Mouse (Mus musculus): ENCODE measurements around the gene Dtymk. TPM values are rescaled to one million over a fixed set of nuclear protein-coding genes. Genes with fewer than 3 reads are reported as not detected.

Gene Dtymk
- polyA plus RNA-seq, 1 experiment from 2014 or later, result 233 TPM

DNA sequence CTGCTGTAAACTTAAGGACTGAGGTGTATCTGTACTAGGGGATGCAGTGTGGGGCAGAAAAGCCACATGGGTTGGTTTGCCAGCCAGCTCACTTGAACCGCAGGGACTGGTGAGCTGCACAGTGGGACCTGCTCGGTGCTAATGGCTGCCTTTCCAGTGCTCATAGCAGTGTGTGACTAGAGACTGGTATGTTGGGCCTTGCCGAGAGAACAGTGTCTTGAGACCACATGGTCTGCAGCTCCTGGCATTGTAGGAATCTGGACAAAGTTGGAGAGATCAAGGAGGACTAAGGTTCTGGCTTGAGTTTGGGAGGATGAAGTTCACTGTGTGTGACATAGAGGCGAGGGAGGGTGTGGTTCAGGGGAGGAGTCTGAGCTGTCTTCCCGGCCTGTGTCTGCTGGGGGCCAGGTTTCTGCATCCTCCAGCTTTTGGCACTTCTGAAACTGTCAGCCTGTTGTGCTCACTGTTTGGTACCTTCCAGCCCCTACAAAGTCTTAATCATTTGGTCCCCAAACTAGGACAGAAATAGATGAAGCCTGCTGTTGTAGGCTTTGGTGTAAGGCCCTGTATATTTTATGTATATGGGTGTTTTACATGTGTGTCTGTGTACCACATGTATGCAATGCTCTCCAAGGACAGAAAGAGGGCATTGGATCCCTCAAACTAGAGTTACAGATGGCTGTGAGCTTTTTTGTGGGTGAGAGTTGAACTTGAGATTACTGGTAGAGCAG is 3.7 kb upstream of the Dtymk start:
- 79% methylated on average over 5 of the region's 5 CpGs for WGBS
- ATAC-seq (ENCODE audit: low FRiP score, low TSS enrichment), result no peak
- Histone ChIP-seq H3K27me3 (ENCODE audit: insufficient read depth, low read length) (no peaks in the 10 kb centered on the region), H3K4me2 (replicated peaks; ENCODE audit: low read depth, low read length) (no peak overlapping the region), H3K9ac (replicated peaks; ENCODE audit: low read length) (no peak overlapping the region), H3K4me3 (ENCODE audit: low read length) (no peak overlapping the region), H3K9me3 (ENCODE audit: low read length) (no peaks in the 10 kb centered on the region), H3K36me3 (ENCODE audit: insufficient read depth, low read length) (peaks cover 26% of the 10 kb centered on the region), H3K27ac (ENCODE audit: low read length) (no peak overlapping the region), H3K4me1 (ENCODE audit: insufficient read depth, low read length) (peaks cover 30% of the 10 kb centered on the region)

DNA sequence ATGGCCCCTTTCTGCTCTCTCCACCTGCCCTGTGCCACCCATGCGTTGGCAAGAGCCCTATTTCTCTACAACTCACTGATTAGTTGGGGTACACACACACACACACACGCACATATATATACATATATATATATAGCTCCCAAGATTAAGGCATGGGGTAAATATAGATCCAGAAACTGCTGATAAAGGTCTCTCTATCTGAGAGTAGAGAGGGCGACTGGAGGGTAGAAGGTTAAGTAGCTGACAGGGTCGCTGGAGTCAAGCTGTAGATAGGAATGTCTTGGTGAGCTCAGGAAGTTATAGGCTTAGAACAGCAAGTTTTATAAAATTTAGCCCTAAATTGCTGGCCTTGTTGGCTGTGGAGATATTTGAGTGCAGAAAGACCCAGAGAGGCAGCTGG is 3.1 kb upstream of the Dtymk start:
- 78% methylated on average over 4 of the region's 4 CpGs for WGBS
- H3K9ac ChIP-seq (replicated peaks; ENCODE audit: low read length), result 0 out of 2 replicates have a peak overlapping the region, but pooled peaks have one; percentile 85
- no peak for ATAC-seq (ENCODE audit: low FRiP score, low TSS enrichment)

GRCm38 (mm10) chr1:93803556-93804507 is 2.1 kb upstream of the Dtymk start, which contains the start of gene Ing5:
TSS of gene Ing5 (plus strand) at chr1:93803965.
- Histone ChIP-seq H3K9ac (replicated peaks; ENCODE audit: low read length) (peak within 1 kb of the TSS; percentile 85), H3K4me2 (replicated peaks; ENCODE audit: low read depth, low read length) (peak within 1 kb of the TSS; percentile 65), H3K4me3 (ENCODE audit: low read length) (peak within 1 kb of the TSS; percentile 81), H3K36me3 (ENCODE audit: insufficient read depth, low read length) (peaks cover 21% of the 10 kb centered on the region), H3K27me3 (ENCODE audit: insufficient read depth, low read length) (no peaks in the 10 kb centered on the region), H3K9me3 (ENCODE audit: low read length) (no peaks in the 10 kb centered on the region), H3K4me1 (ENCODE audit: insufficient read depth, low read length) (peaks cover 30% of the 10 kb centered on the region), H3K27ac (ENCODE audit: low read length) (peak within 1 kb of the TSS; percentile 98)
- ATAC-seq (ENCODE audit: low FRiP score, low TSS enrichment), result peak; percentile 94
- WGBS, result under 1% methylated on average over 79 of the region's 94 CpGs

More for the DNA sequence above, 3.1 kb upstream of the Dtymk start:
- H3K4me2 ChIP-seq (replicated peaks; ENCODE audit: low read depth, low read length), result peak overlapping the region; percentile 65
- H3K4me3 ChIP-seq (ENCODE audit: low read length), result peak overlapping the region; percentile 81
- H3K36me3 ChIP-seq (ENCODE audit: insufficient read depth, low read length), result peaks cover 21% of the 10 kb centered on the region
- H3K27me3 ChIP-seq (ENCODE audit: insufficient read depth, low read length), result no peaks in the 10 kb centered on the region
- no peaks in the 10 kb centered on the region for H3K9me3 ChIP-seq (ENCODE audit: low read length)
- H3K27ac ChIP-seq (ENCODE audit: low read length), result no peak overlapping the region
- H3K4me1 ChIP-seq (ENCODE audit: insufficient read depth, low read length), result peaks cover 30% of the 10 kb centered on the region

DNA sequence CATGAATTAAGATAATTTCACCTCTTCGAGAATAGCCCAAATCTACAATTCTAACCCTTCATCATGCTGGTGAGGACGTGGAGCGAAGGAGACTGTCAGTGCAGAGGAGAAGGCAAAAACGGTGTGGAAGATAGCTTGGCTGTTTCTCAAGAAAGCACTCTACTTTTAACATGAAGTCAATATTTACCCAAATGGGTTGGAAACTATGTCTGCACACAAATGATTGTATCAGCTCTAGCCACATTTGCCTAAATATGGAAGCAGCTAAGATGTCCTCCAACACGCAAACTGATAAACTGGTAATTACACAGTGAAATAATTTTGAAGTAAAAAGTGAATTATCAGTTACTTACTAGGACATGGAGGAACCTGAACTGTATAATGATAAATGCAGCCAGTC is 1.0 kb upstream of the Dtymk start:
- H3K27ac ChIP-seq (ENCODE audit: low read length), result peak overlapping the region; percentile 90; the same call in 1 of the 2 replicates
- ATAC-seq (ENCODE audit: low FRiP score, low TSS enrichment), result no peak

GRCm38 (mm10) chr1:93800670-93801503 is 847 bp downstream of the Dtymk start:
- Histone ChIP-seq H3K4me2 (replicated peaks; ENCODE audit: low read depth, low read length) (peak overlapping the region; percentile 78), H3K36me3 (ENCODE audit: insufficient read depth, low read length) (peaks cover 28% of the 10 kb centered on the region), H3K4me3 (ENCODE audit: low read length) (peak overlapping the region; percentile 78), H3K9ac (replicated peaks; ENCODE audit: low read length) (peak overlapping the region; percentile 87), H3K27me3 (ENCODE audit: insufficient read depth, low read length) (no peaks in the 10 kb centered on the region), H3K9me3 (ENCODE audit: low read length) (no peaks in the 10 kb centered on the region), H3K4me1 (ENCODE audit: insufficient read depth, low read length) (peaks cover 33% of the 10 kb centered on the region), H3K27ac (ENCODE audit: low read length) (peak overlapping the region; percentile 85)
- ATAC-seq (ENCODE audit: low FRiP score, low TSS enrichment), result no peak
- 72% methylated on average over 21 of the region's 21 CpGs for WGBS

More for the DNA sequence above, 1.0 kb upstream of the Dtymk start:
- peak overlapping the region; percentile 65 for H3K4me2 ChIP-seq (replicated peaks; ENCODE audit: low read depth, low read length)
- no peak overlapping the region for H3K9ac ChIP-seq (replicated peaks; ENCODE audit: low read length)
- H3K27me3 ChIP-seq (ENCODE audit: insufficient read depth, low read length), result no peaks in the 10 kb centered on the region
- peaks cover 21% of the 10 kb centered on the region for H3K36me3 ChIP-seq (ENCODE audit: insufficient read depth, low read length)
- H3K4me3 ChIP-seq (ENCODE audit: low read length), result peak overlapping the region; percentile 81; the same call in 1 of the 2 replicates
- peaks cover 32% of the 10 kb centered on the region for H3K4me1 ChIP-seq (ENCODE audit: insufficient read depth, low read length)
- no peaks in the 10 kb centered on the region for H3K9me3 ChIP-seq (ENCODE audit: low read length)
- WGBS, result 88% methylated on average over 5 of the region's 5 CpGs

DNA sequence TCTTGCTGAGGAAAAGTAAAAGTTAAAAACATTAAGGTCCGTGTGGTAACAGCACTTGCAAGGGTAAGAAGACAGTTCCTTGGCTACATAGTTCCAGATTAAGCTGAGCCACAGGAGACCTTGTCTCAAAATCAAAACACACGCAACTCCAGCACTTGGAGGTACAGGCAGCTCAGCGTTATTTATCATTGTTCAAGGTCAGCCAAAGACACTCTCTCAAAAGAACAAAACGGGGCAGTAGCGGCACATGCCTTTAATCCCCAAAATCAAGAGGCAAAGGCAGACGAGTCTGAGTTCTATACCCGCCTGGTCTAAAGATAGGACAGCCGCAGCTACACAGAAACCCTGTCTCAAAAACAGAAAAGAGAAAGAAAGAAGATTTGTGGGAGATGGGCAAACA is 5.8 kb downstream of the Dtymk start:
- 0 out of 2 replicates have a peak, but pooled peaks cover 2% of the 10 kb centered on the region for H3K9me3 ChIP-seq (ENCODE audit: low read length)
- no peak overlapping the region for H3K27ac ChIP-seq (ENCODE audit: low read length)
- no peak overlapping the region for H3K4me3 ChIP-seq (ENCODE audit: low read length)
- H3K36me3 ChIP-seq (ENCODE audit: insufficient read depth, low read length), result peaks cover 69% of the 10 kb centered on the region
- ATAC-seq (ENCODE audit: low FRiP score, low TSS enrichment), result no peak
- no peaks in the 10 kb centered on the region for H3K27me3 ChIP-seq (ENCODE audit: insufficient read depth, low read length)
- no peak overlapping the region for H3K9ac ChIP-seq (replicated peaks; ENCODE audit: low read length)
- H3K4me2 ChIP-seq (replicated peaks; ENCODE audit: low read depth, low read length), result no peak overlapping the region
- WGBS, result 85% methylated on average over 8 of the region's 8 CpGs
- H3K4me1 ChIP-seq (ENCODE audit: insufficient read depth, low read length), result peaks cover 7% of the 10 kb centered on the region; the same call in 1 of the 2 replicates

DNA sequence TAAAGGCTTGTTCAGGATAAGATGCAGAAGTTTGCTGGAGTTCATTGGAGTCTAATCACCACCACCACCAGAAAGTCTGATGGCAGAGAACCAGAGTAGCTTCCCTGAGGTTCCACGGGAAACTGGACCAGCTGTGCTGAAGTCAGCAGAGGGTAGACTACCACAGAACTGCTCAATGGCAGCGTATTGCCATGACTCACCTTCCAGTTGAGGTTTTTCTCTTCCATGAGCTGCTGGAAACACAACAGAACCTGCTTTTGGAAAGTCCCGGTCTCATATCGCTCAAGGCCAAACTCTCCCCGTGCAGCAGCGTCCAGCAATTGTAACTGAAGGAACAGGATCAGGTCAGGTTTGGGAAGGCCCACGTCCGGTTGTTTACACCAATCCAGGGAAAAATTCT is 7.2 kb downstream of the Dtymk start:
- 0 out of 2 replicates have a peak, but pooled peaks cover 2% of the 10 kb centered on the region for H3K9me3 ChIP-seq (ENCODE audit: low read length)
- H3K36me3 ChIP-seq (ENCODE audit: insufficient read depth, low read length), result peaks cover 70% of the 10 kb centered on the region
- H3K4me2 ChIP-seq (replicated peaks; ENCODE audit: low read depth, low read length), result no peak overlapping the region
- no peaks in the 10 kb centered on the region for H3K27me3 ChIP-seq (ENCODE audit: insufficient read depth, low read length)
- 95% methylated on average over 8 of the region's 8 CpGs for WGBS
- H3K27ac ChIP-seq (ENCODE audit: low read length), result no peak overlapping the region
- no peak for ATAC-seq (ENCODE audit: low FRiP score, low TSS enrichment)
- H3K4me3 ChIP-seq (ENCODE audit: low read length), result no peak overlapping the region
- H3K4me1 ChIP-seq (ENCODE audit: insufficient read depth, low read length), result 0 out of 2 replicates have a peak, but pooled peaks cover 3% of the 10 kb centered on the region
- no peak overlapping the region for H3K9ac ChIP-seq (replicated peaks; ENCODE audit: low read length)

- Histone ChIP-seq H3K4me2 (replicated peaks; ENCODE audit: low read depth, low read length) (no peak overlapping the region), H3K36me3 (ENCODE audit: insufficient read depth, low read length) (peaks cover 73% of the 10 kb centered on the region), H3K27me3 (ENCODE audit: insufficient read depth, low read length) (no peaks in the 10 kb centered on the region), H3K9me3 (ENCODE audit: low read length) (0 out of 2 replicates have a peak, but pooled peaks cover 2% of the 10 kb centered on the region), H3K9ac (replicated peaks; ENCODE audit: low read length) (no peak overlapping the region), H3K27ac (ENCODE audit: low read length) (no peak overlapping the region), H3K4me1 (ENCODE audit: insufficient read depth, low read length) (no peaks in the 10 kb centered on the region), H3K4me3 (ENCODE audit: low read length) (no peak overlapping the region)
- no peak for ATAC-seq (ENCODE audit: low FRiP score, low TSS enrichment)
- WGBS, result 89% methylated on average over 2 of the region's 2 CpGs
Measured at GRCm38 (mm10) chr1:93786912-93787311, 14.8 kb downstream of the Dtymk start.

GRCm38 (mm10) chr1:93776686-93777085 is 25.0 kb downstream of the Dtymk start:
- WGBS, result 92% methylated on average over 5 of the region's 5 CpGs
- Histone ChIP-seq H3K4me2 (replicated peaks; ENCODE audit: low read depth, low read length) (no peak overlapping the region), H3K9ac (replicated peaks; ENCODE audit: low read length) (no peak overlapping the region), H3K9me3 (ENCODE audit: low read length) (no peaks in the 10 kb centered on the region), H3K36me3 (ENCODE audit: insufficient read depth, low read length) (peaks cover 68% of the 10 kb centered on the region), H3K4me3 (ENCODE audit: low read length) (no peak overlapping the region), H3K27ac (ENCODE audit: low read length) (no peak overlapping the region), H3K4me1 (ENCODE audit: insufficient read depth, low read length) (no peaks in the 10 kb centered on the region), H3K27me3 (ENCODE audit: insufficient read depth, low read length) (no peaks in the 10 kb centered on the region)
- no peak for ATAC-seq (ENCODE audit: low FRiP score, low TSS enrichment)

All from kidney, embryonic 16.5 days (tissue).